Mouse (Mus musculus) liver, embryonic 16.5 days (tissue): ENCODE data around the gene Fam98c. TPM values are rescaled to one million over a fixed set of nuclear protein-coding genes. Genes with fewer than 3 reads are reported as not detected.

Experiments
- ATAC-seq: fragments of 200-750 bp; cut with Nextera tagmentation; 2 replicates; pipeline ENCODE4 v1.8.0; 2017; ENCODE audit warnings: low read depth, mild to moderate bottlenecking, moderate number of reproducible peaks, moderate library complexity
- H3K27ac ChIP-seq: fragments of 300-500 bp; sonication (generic); 2 replicates; pipeline ENCODE4 v1.5.1; 2014; ENCODE audit warnings: mild to moderate bottlenecking, low read length
- H3K27me3 ChIP-seq: fragments of 300-500 bp; sonication (generic); 2 replicates; pipeline ENCODE4 v1.6.1; 2014; ENCODE audit warnings: low read depth, low read length, mixed read lengths; ENCODE audit not compliant: control insufficient read depth, insufficient read depth
- H3K36me3 ChIP-seq: fragments of 300-500 bp; sonication (generic); 2 replicates; pipeline ENCODE4 v1.6.1; 2014; ENCODE audit warnings: mild to moderate bottlenecking; ENCODE audit not compliant: control insufficient read depth, insufficient read depth
- H3K4me1 ChIP-seq: fragments of 300-500 bp; sonication (generic); 2 replicates; pipeline ENCODE4 v1.6.1; 2014; ENCODE audit warnings: low read depth, low read length, mixed read lengths; ENCODE audit not compliant: control insufficient read depth
- H3K4me2 ChIP-seq: fragments of 300-500 bp; sonication (generic); 2 replicates; pipeline ENCODE4 v1.6.1; 2014; ENCODE audit warnings: low read depth, low read length, mixed read lengths
- H3K4me3 ChIP-seq: fragments of 300-500 bp; sonication (generic); 2 replicates; pipeline ENCODE4 v1.5.1; 2014; ENCODE audit warnings: low read depth, mild to moderate bottlenecking, low read length
- H3K9ac ChIP-seq: fragments of 300-500 bp; sonication (generic); 2 replicates; pipeline ENCODE4 v1.6.1; 2014; ENCODE audit warnings: low read depth, low read length
- H3K9me3 ChIP-seq: fragments of 300-500 bp; sonication (generic); replicated peaks from 2 replicates; pipeline ENCODE4 v1.6.1; 2016; ENCODE audit warnings: low read length; ENCODE audit not compliant: control insufficient read depth
- WGBS: fragments of 180-500 bp; shearing (Covaris S2); extraction: QIAGEN DNeasy Blood & Tissue Kit; methylation state at CpG from one replicate; pipeline ENCODE4 v1.1.7; 2014; ENCODE audit not compliant: insufficient replicate concordance; 5-methylcytosine and 5-hydroxymethylcytosine counted together
- polyA plus RNA-seq: library from polyadenylated mRNA; unstranded; fragments of >200 nt; fragmentation: Nextera tagmentation; extraction: Ambion mirVana; gene quantifications from 2 replicates; pipeline ENCODE4 v1.2.1, GENCODE M21; 2015

Gene Fam98c
- polyA plus RNA-seq, 1 experiment from 2014 or later, result 4.9 TPM

- Histone ChIP-seq H3K9me3 (no peaks in the 10 kb centered on the region), H3K9ac (no peak overlapping the region), H3K4me3 (no peak overlapping the region), H3K36me3 (peaks cover 28% of the 10 kb centered on the region), H3K27ac (no peak overlapping the region), H3K4me1 (peaks cover 28% of the 10 kb centered on the region), H3K27me3 (peaks cover 63% of the 10 kb centered on the region), H3K4me2 (no peak overlapping the region)
- ATAC-seq, result no peak
- whole genome bisulfite sequencing, result 53% methylated on average over 32 of the region's 32 CpGs
Observed at GRCm38 (mm10) chr7:29172390-29173016, 16.5 kb upstream of the Fam98c start.

GRCm38 (mm10) chr7:29171562-29172097 is 15.6 kb upstream of the Fam98c start:
- WGBS, result 6% methylated on average over 34 of the region's 34 CpGs
- Histone ChIP-seq H3K4me3 (peak overlapping the region; percentile 59), H3K4me2 (peak overlapping the region; percentile 76), H3K9ac (peak overlapping the region; percentile 21; the same call in 1 of the 2 replicates), H3K4me1 (peaks cover 28% of the 10 kb centered on the region), H3K27me3 (peaks cover 67% of the 10 kb centered on the region), H3K36me3 (peaks cover 26% of the 10 kb centered on the region), H3K27ac (no peak overlapping the region), H3K9me3 (no peaks in the 10 kb centered on the region)
- no peak for ATAC-seq

- H3K4me3 ChIP-seq, result peak overlapping the region; percentile 59
- ATAC-seq, result no peak
- no peaks in the 10 kb centered on the region for H3K9me3 ChIP-seq
- peak overlapping the region; percentile 21; the same call in 1 of the 2 replicates for H3K9ac ChIP-seq
- H3K4me1 ChIP-seq, result peaks cover 28% of the 10 kb centered on the region
- WGBS, result under 1% methylated on average over 43 of the region's 43 CpGs
- H3K27me3 ChIP-seq, result peaks cover 67% of the 10 kb centered on the region
- H3K27ac ChIP-seq, result no peak overlapping the region
- peaks cover 20% of the 10 kb centered on the region for H3K36me3 ChIP-seq
- H3K4me2 ChIP-seq, result peak overlapping the region; percentile 76
Observed at GRCm38 (mm10) chr7:29170755-29171561, 14.9 kb upstream of the Fam98c start.

- Histone ChIP-seq H3K9me3 (no peaks in the 10 kb centered on the region), H3K27me3 (peaks cover 67% of the 10 kb centered on the region), H3K9ac (peak within 1 kb of the TSS; percentile 21; the same call in 1 of the 2 replicates), H3K4me3 (peak within 1 kb of the TSS; percentile 59), H3K4me1 (peaks cover 28% of the 10 kb centered on the region), H3K4me2 (peak within 1 kb of the TSS; percentile 76), H3K27ac (no peak within 1 kb of the TSS), H3K36me3 (peaks cover 14% of the 10 kb centered on the region)
- peak; percentile 56 for ATAC-seq
- WGBS, result under 1% methylated on average over 30 of the region's 30 CpGs
Observed at GRCm38 (mm10) chr7:29170066-29170754, 14.2 kb upstream of the Fam98c start, which contains the start of the genes Ggn and Spred3. TSS of gene Ggn (plus strand) at chr7:29170210. TSS of gene Spred3 (minus strand) at chr7:29170411.

- peaks cover 28% of the 10 kb centered on the region for H3K4me1 ChIP-seq
- H3K9me3 ChIP-seq, result no peaks in the 10 kb centered on the region
- H3K36me3 ChIP-seq, result peaks cover 6% of the 10 kb centered on the region
- no peak overlapping the region for H3K27ac ChIP-seq
- H3K4me2 ChIP-seq, result peak overlapping the region; percentile 76
- H3K27me3 ChIP-seq, result peaks cover 67% of the 10 kb centered on the region
- peak overlapping the region; percentile 59 for H3K4me3 ChIP-seq
- 0% methylated on average over 37 of the region's 39 CpGs for WGBS
- peak; percentile 51 for ATAC-seq
- no peak overlapping the region for H3K9ac ChIP-seq
Observed at GRCm38 (mm10) chr7:29169231-29170065, 13.4 kb upstream of the Fam98c start.

GRCm38 (mm10) chr7:29168791-29169230 is 12.8 kb upstream of the Fam98c start:
- no peak for ATAC-seq
- Histone ChIP-seq H3K9ac (no peak overlapping the region), H3K36me3 (peaks cover 3% of the 10 kb centered on the region; the same call in 1 of the 2 replicates), H3K4me1 (peaks cover 28% of the 10 kb centered on the region), H3K27me3 (peaks cover 67% of the 10 kb centered on the region), H3K27ac (no peak overlapping the region), H3K4me2 (peak overlapping the region; percentile 76), H3K9me3 (no peaks in the 10 kb centered on the region), H3K4me3 (peak overlapping the region; percentile 59)
- 1% methylated on average over 14 of the region's 14 CpGs for WGBS

GRCm38 (mm10) chr7:29168121-29168695 is 12.2 kb upstream of the Fam98c start:
- Histone ChIP-seq H3K9me3 (no peaks in the 10 kb centered on the region), H3K27me3 (peaks cover 61% of the 10 kb centered on the region), H3K36me3 (no peaks in the 10 kb centered on the region), H3K9ac (no peak overlapping the region), H3K4me2 (no peak overlapping the region), H3K4me3 (no peak overlapping the region), H3K27ac (no peak overlapping the region), H3K4me1 (peaks cover 28% of the 10 kb centered on the region)
- WGBS, result 16% methylated on average over 10 of the region's 10 CpGs
- ATAC-seq, result no peak

- H3K4me1 ChIP-seq, result peaks cover 30% of the 10 kb centered on the region
- peaks cover 56% of the 10 kb centered on the region for H3K27me3 ChIP-seq
- no peak overlapping the region for H3K27ac ChIP-seq
- no peak overlapping the region for H3K4me3 ChIP-seq
- H3K4me2 ChIP-seq, result no peak overlapping the region
- H3K9me3 ChIP-seq, result no peaks in the 10 kb centered on the region
- no peak overlapping the region for H3K9ac ChIP-seq
- no peak for ATAC-seq
- H3K36me3 ChIP-seq, result no peaks in the 10 kb centered on the region
- WGBS, result 44% methylated on average over 19 of the region's 19 CpGs
Observed at GRCm38 (mm10) chr7:29167656-29168055, 11.6 kb upstream of the Fam98c start.
